Mouse (Mus musculus): Measurements from ENCODE around the gene Ctrc. TPM values are rescaled to one million over a fixed set of nuclear protein-coding genes. Genes with fewer than 3 reads are reported as not detected.

The Ctrc gene
- polyA plus RNA-seq, 1 experiment = not detected

- H3K36me3 ChIP-seq (ENCODE audit: control insufficient read depth, insufficient read depth) = peaks cover 11% of the 10 kb centered on the region
- no peaks in the 10 kb centered on the region for H3K79me2 ChIP-seq (ENCODE audit: control insufficient read depth, insufficient read depth)
- H3K27me3 ChIP-seq (ENCODE audit: control insufficient read depth, insufficient read depth, insufficient read length) = no peaks in the 10 kb centered on the region
- TF ChIP-seq POLR2A (IDR thresholded peaks at IDR 0.05; ENCODE audit: insufficient read length, low read depth) (no peak), MAX (IDR thresholded peaks at IDR 0.05; ENCODE audit: low read depth) (no peak), USF1 (IDR thresholded peaks at IDR 0.05; ENCODE audit: low read depth) (no peak), TCF3 (IDR thresholded peaks at IDR 0.05; ENCODE audit: insufficient read length, low read depth) (no peak), REST (IDR thresholded peaks at IDR 0.05; ENCODE audit: insufficient read depth, insufficient read length) (no peak), CEBPB (IDR thresholded peaks at IDR 0.05; ENCODE audit: insufficient read depth, poor library complexity, severe bottlenecking) (no peak), SRF (IDR thresholded peaks at IDR 0.05; ENCODE audit: control insufficient read depth, insufficient read length, low read depth) (no peak), TCF12 (IDR thresholded peaks at IDR 0.05; ENCODE audit: insufficient read depth, poor library complexity, severe bottlenecking) (no peak), MYOD1 (IDR thresholded peaks at IDR 0.05; ENCODE audit: control insufficient read depth in 1 of 3, insufficient read length in 2 of 3, low read depth in 2 of 3) (no peak), E2F4 (IDR thresholded peaks at IDR 0.05; ENCODE audit: insufficient read depth) (no peak), POLR2AphosphoS2 (IDR thresholded peaks at IDR 0.05; ENCODE audit: insufficient read length, low read depth) (no peak), MYOG (IDR thresholded peaks at IDR 0.05; ENCODE audit: control insufficient read depth in 1 of 3, insufficient read depth in 1 of 3, insufficient read length in 2 of 3, low read depth in 2 of 3) (no peak)
- H3K4me3 ChIP-seq = no peak overlapping the region
- H3ac ChIP-seq (ENCODE audit: control insufficient read depth, insufficient read length) = no peak overlapping the region
- no peak overlapping the region for H3K4me2 ChIP-seq (ENCODE audit: low read depth)
Measured at GRCm38 (mm10) chr4:141809850-141810464, 36.2 kb downstream of the Ctrc start.

GRCm38 (mm10) chr4:141805886-141806285, 40.3 kb downstream of the Ctrc start:
- no peaks in the 10 kb centered on the region for H3K27me3 ChIP-seq (ENCODE audit: control insufficient read depth, insufficient read depth, insufficient read length)
- H3K36me3 ChIP-seq (ENCODE audit: control insufficient read depth, insufficient read depth) = peaks cover 7% of the 10 kb centered on the region
- H3ac ChIP-seq (ENCODE audit: control insufficient read depth, insufficient read length) = no peak overlapping the region
- no peak overlapping the region for H3K4me3 ChIP-seq
- H3K79me2 ChIP-seq (ENCODE audit: control insufficient read depth, insufficient read depth) = no peaks in the 10 kb centered on the region
- H3K4me2 ChIP-seq (ENCODE audit: low read depth) = no peak overlapping the region
- TF ChIP-seq POLR2AphosphoS2 (IDR thresholded peaks at IDR 0.05; ENCODE audit: insufficient read length, low read depth) (no peak), REST (IDR thresholded peaks at IDR 0.05; ENCODE audit: insufficient read depth, insufficient read length) (no peak), MAX (IDR thresholded peaks at IDR 0.05; ENCODE audit: low read depth) (no peak), POLR2A (IDR thresholded peaks at IDR 0.05; ENCODE audit: insufficient read length, low read depth) (no peak), SRF (IDR thresholded peaks at IDR 0.05; ENCODE audit: control insufficient read depth, insufficient read length, low read depth) (no peak), MYOD1 (IDR thresholded peaks at IDR 0.05; ENCODE audit: control insufficient read depth in 1 of 3, insufficient read length in 2 of 3, low read depth in 2 of 3) (no peak), E2F4 (IDR thresholded peaks at IDR 0.05; ENCODE audit: insufficient read depth) (no peak), CEBPB (IDR thresholded peaks at IDR 0.05; ENCODE audit: insufficient read depth, poor library complexity, severe bottlenecking) (no peak), TCF12 (IDR thresholded peaks at IDR 0.05; ENCODE audit: insufficient read depth, poor library complexity, severe bottlenecking) (no peak), MYOG (IDR thresholded peaks at IDR 0.05; ENCODE audit: control insufficient read depth in 1 of 3, insufficient read depth in 1 of 3, insufficient read length in 2 of 3, low read depth in 2 of 3) (no peak), TCF3 (IDR thresholded peaks at IDR 0.05; ENCODE audit: insufficient read length, low read depth) (no peak), USF1 (IDR thresholded peaks at IDR 0.05; ENCODE audit: low read depth) (no peak)

DNA sequence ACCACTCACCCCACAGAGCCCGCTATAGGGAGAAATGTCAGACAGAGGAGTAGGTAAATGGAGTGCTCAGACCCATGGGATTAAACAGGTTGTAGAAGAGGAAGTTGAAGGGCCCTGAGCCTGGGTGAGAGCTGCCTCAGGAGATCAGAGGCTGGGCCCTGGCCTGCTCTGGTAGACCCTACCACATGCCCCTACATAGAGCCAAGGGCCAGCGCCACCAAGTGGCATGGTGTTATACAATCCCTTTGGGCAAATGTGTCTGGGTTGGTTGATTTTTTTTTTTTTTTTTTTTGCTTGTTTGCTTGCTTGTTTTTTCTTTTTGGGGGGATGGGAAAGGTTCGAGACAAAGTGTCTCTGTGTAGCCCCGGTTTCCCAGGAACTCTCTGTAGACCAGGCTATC, 42.1 kb downstream of the Ctrc start:
- no peak overlapping the region for H3ac ChIP-seq (ENCODE audit: control insufficient read depth, insufficient read length)
- no peak overlapping the region for H3K4me2 ChIP-seq (ENCODE audit: low read depth)
- H3K79me2 ChIP-seq (ENCODE audit: control insufficient read depth, insufficient read depth) = no peaks in the 10 kb centered on the region
- no peak overlapping the region for H3K4me3 ChIP-seq
- TF ChIP-seq MYOD1 (IDR thresholded peaks at IDR 0.05; ENCODE audit: control insufficient read depth in 1 of 3, insufficient read length in 2 of 3, low read depth in 2 of 3) = no peak
- no peak for TF ChIP-seq MAX (IDR thresholded peaks at IDR 0.05; ENCODE audit: low read depth)
- no peak for TF ChIP-seq CEBPB (IDR thresholded peaks at IDR 0.05; ENCODE audit: insufficient read depth, poor library complexity, severe bottlenecking)
- no peak for TF ChIP-seq POLR2AphosphoS2 (IDR thresholded peaks at IDR 0.05; ENCODE audit: insufficient read length, low read depth)
- TF ChIP-seq REST (IDR thresholded peaks at IDR 0.05; ENCODE audit: insufficient read depth, insufficient read length) = no peak
- TF ChIP-seq E2F4 (IDR thresholded peaks at IDR 0.05; ENCODE audit: insufficient read depth) = no peak
- TF ChIP-seq MYOG (IDR thresholded peaks at IDR 0.05; ENCODE audit: control insufficient read depth in 1 of 3, insufficient read depth in 1 of 3, insufficient read length in 2 of 3, low read depth in 2 of 3) = no peak
- TF ChIP-seq POLR2A (IDR thresholded peaks at IDR 0.05; ENCODE audit: insufficient read length, low read depth) = no peak
- no peak for TF ChIP-seq TCF12 (IDR thresholded peaks at IDR 0.05; ENCODE audit: insufficient read depth, poor library complexity, severe bottlenecking)
- no peak for TF ChIP-seq USF1 (IDR thresholded peaks at IDR 0.05; ENCODE audit: low read depth)
- no peak for TF ChIP-seq TCF3 (IDR thresholded peaks at IDR 0.05; ENCODE audit: insufficient read length, low read depth)
- no peak for TF ChIP-seq SRF (IDR thresholded peaks at IDR 0.05; ENCODE audit: control insufficient read depth, insufficient read length, low read depth)
- H3K27me3 ChIP-seq (ENCODE audit: control insufficient read depth, insufficient read depth, insufficient read length) = no peaks in the 10 kb centered on the region
- H3K36me3 ChIP-seq (ENCODE audit: control insufficient read depth, insufficient read depth) = peaks cover 7% of the 10 kb centered on the region

- no peak for TF ChIP-seq REST (IDR thresholded peaks at IDR 0.05; ENCODE audit: insufficient read depth, insufficient read length)
- no peak for TF ChIP-seq SRF (IDR thresholded peaks at IDR 0.05; ENCODE audit: control insufficient read depth, insufficient read length, low read depth)
- TF ChIP-seq POLR2A (IDR thresholded peaks at IDR 0.05; ENCODE audit: insufficient read length, low read depth) = no peak
- TF ChIP-seq MYOD1 (IDR thresholded peaks at IDR 0.05; ENCODE audit: control insufficient read depth in 1 of 3, insufficient read length in 2 of 3, low read depth in 2 of 3) = no peak
- no peak for TF ChIP-seq CEBPB (IDR thresholded peaks at IDR 0.05; ENCODE audit: insufficient read depth, poor library complexity, severe bottlenecking)
- TF ChIP-seq POLR2AphosphoS2 (IDR thresholded peaks at IDR 0.05; ENCODE audit: insufficient read length, low read depth) = no peak
- TF ChIP-seq MYOG (IDR thresholded peaks at IDR 0.05; ENCODE audit: control insufficient read depth in 1 of 3, insufficient read depth in 1 of 3, insufficient read length in 2 of 3, low read depth in 2 of 3) = no peak
- no peak for TF ChIP-seq TCF3 (IDR thresholded peaks at IDR 0.05; ENCODE audit: insufficient read length, low read depth)
- no peak for TF ChIP-seq MAX (IDR thresholded peaks at IDR 0.05; ENCODE audit: low read depth)
- no peak for TF ChIP-seq E2F4 (IDR thresholded peaks at IDR 0.05; ENCODE audit: insufficient read depth)
- TF ChIP-seq USF1 (IDR thresholded peaks at IDR 0.05; ENCODE audit: low read depth) = no peak
- no peak for TF ChIP-seq TCF12 (IDR thresholded peaks at IDR 0.05; ENCODE audit: insufficient read depth, poor library complexity, severe bottlenecking)
- Histone ChIP-seq H3K4me3 (no peak overlapping the region), H3K27me3 (ENCODE audit: control insufficient read depth, insufficient read depth, insufficient read length) (no peaks in the 10 kb centered on the region), H3ac (ENCODE audit: control insufficient read depth, insufficient read length) (no peak overlapping the region), H3K79me2 (ENCODE audit: control insufficient read depth, insufficient read depth) (peaks cover 11% of the 10 kb centered on the region), H3K4me2 (ENCODE audit: low read depth) (no peak overlapping the region), H3K36me3 (ENCODE audit: control insufficient read depth, insufficient read depth) (no peaks in the 10 kb centered on the region)
Measured at GRCm38 (mm10) chr4:141797545-141797944, 48.6 kb downstream of the Ctrc start.

All from myocyte (in vitro differentiated cells).